Mouse (Mus musculus): ENCODE measurements around the gene Mmp14.

Gene Mmp14

DNA sequence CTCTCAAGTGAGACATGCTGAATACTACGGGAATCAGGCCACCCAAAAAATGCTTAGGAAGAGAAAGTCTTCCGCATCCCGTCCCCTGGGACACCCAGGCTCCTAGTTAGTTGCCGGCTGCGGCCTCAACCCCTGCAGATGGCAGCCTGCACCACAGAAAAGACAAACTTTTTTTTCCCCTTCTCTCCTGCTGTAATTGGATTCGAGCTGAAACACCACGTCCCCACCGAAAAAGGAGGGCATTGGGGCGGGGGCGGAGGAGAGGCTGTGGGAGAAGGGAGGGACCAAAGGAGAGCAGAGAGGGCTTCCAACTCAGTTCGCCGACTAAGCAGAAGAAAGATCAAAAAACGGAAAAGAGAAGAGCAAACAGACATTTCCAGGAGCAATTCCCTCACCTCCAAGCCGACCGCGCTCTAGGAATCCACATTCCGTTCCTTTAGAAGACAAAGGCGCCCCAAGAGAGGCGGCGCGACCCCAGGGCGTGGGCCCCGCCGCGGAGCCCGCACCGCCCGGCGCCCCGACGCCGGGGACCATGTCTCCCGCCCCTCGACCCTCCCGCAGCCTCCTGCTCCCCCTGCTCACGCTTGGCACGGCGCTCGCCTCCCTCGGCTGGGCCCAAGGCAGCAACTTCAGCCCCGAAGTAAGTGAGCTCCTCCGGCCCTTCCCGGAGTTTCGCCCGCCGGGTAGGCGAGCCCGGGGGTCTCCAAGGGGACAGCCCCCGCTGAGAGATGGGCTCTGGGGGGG, at the start of gene Mmp14:
Gene Mmp14, plus strand, starts transcription at position 279 of the 744 bp plus-strand sequence.
- CTCF ChIA-PET, result interaction anchor here (0.9 kb wide), 1 partner anchor 30 kb away, joined by 4 read pairs; no protein-coding TSS in a partner anchor

DNA sequence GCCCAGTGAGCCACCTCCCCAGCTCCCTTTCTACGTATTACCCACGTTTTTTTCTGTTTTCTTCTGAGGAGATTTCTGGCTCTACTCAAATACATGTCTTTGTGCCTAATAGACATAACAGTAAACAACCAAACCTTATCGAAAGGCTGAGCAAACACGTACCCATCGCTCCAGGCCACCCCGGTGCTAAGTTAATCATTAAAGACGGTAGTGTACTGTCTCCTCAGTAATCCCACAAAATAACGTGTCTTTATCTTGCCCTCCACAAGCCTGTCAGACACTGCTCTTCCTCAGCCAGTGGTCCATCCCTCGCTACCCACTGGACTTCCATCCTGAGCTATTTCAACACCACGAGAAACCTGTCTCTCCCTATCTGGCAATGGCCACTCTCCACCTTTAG, 49.6 kb upstream of the Mmp14 start:
- CTCF ChIA-PET, result no interaction called here

DNA sequence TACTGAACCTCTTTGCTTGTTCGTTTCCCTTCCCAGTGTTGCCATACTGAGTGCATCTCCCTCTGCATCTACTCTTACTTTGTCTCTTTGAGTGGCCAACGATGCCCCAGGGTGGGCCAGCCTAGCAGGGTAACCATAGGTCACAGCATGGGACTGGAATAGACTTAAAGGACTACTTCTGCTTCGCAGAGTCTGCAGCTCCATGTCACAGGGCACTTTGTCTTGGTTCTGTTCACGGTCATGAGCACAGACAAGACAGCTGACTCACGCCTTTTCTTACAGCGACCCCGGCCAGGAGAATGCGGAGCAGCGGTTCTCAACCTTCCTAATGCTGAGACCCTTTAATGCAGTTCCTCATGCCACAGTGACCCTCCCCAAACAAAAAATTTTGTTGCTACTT, 48.8 kb upstream of the Mmp14 start:
- CTCF ChIA-PET, result no interaction called here

DNA sequence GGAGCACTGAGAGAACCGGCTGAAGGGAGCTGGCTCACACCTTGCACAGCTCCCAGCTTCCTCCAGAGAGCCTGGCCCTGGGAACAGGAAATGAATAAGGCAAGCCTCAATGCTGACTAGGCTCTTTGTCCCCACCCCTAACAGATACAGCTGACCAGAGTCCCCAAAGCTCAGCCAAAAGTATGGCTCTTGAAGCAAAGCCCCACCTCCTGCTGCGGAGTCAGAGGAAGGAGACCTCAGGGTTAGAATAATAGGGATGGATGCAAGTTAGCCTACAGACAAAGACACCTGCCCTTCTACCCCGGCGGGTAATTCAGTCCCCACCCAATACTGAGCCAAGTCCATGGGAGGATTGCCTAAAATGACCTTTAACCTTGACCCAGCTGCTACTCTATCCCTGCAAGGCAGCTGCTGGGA, 48.0 kb upstream of the Mmp14 start:
- CTCF ChIA-PET, result no interaction called here

DNA sequence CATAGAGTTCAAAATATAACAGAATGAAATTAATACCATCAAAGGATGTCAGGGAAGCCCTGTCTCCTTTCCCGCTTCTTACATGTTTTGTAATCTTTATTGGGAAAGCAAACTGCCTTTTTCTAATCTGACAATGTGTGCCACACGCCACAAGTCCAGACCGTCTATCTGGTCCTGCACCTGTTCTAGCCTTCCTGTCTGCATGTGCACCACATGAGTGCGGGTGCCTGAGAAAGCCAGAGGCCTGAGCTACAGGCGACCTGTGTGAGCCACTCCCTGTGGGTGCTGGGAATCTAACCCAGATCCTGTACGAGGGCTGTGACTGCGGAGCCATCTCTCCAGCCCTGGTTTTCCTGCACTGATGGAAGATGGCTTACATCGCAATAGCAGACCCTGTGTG, 47.0 kb upstream of the Mmp14 start:
- CTCF ChIA-PET, result no interaction called here

DNA sequence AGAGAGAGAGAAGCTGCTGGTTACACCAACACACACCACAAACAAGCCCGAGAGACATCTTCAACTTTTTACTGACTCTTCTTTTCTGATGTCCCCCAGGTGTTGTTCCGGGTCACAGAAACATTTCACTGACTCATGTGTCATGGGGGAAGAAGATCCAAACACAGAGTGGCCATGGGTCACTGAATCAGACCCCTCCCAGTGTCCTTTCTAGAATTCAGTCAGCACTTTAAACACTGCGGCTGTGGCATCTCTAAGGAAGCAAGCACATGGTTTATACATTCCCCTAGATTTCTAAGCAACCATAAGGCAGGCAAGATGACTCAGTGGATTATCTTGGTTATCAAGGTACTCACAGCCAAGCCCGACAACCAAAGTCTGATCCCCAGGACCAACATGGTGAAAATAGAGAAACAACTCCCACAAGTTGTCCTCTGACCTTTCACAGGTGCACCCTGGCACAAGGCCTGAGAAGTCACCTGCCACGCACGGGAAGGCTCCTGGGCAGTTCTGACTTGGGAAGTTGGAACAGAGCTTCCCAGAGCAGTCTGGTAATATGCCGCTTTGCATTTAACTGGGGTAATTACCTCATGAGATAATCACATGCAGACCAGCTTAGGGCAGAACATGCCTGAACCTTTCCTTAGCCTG, 45.3 kb upstream of the Mmp14 start:
- CTCF ChIA-PET, result no interaction called here

DNA sequence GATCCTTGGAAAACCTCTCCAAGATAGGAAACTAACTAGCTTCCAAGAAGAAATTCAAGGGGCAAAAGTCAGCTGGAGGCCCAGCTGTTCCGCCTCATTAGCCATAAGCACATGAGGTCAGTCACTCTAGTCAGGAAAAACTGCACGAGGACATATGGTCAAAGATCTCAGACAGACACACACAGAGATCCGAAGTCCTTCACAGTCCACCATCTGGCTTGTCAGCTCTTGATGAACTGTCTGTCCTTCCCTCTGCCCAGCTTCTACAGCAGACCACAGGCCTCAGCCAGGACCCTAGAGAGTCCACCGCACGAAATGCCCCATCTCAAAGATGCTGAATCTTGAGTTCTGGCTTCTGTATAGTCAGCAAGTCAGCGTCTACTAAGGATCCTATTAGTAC, 43.9 kb upstream of the Mmp14 start:
- CTCF ChIA-PET, result interaction anchor here (0.6 kb wide), 1 partner anchor 153 kb away, joined by 4 read pairs; no protein-coding TSS in a partner anchor

DNA sequence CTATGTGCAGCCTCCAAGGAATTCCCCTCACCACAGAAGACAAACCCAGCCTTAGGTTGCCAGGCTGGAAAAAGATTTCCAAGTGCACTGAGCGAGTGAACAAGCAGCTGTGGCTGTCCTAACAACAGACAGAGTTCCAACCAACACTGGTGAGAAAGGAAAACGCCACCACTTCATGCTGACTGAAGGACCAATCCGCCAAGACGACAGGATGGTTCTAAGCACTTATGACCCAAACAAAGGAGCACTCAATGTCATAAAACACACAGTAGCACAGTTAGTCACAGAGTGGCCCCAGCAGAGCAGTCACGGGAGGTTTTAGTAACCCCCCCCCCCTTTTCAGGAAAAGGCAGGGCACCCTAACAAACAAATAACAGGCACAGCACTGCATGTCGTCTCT, 40.6 kb upstream of the Mmp14 start:
- CTCF ChIA-PET, result interaction anchor here (0.7 kb wide), 1 partner anchor 13 kb away, joined by 6 read pairs; no protein-coding TSS in a partner anchor

DNA sequence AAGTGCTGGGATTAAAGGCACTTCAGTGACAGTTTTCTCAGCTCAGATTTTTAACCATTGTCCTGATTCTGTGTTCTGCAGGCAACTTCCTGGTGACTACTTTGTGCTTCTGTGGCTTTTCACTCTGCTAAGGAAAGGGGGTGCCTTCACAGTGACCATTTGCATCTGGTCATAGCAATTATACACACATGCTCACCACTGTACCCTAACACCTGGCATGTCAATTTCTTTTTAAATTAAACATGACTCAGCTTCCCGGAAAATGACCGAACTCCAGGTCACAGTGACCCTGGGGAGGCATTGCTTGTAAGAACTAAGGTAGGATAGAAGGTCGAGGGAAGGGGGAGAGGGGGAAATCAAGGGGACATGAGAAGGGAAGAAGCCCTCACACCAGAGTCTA, 37.6 kb upstream of the Mmp14 start:
- CTCF ChIA-PET, result no interaction called here

DNA sequence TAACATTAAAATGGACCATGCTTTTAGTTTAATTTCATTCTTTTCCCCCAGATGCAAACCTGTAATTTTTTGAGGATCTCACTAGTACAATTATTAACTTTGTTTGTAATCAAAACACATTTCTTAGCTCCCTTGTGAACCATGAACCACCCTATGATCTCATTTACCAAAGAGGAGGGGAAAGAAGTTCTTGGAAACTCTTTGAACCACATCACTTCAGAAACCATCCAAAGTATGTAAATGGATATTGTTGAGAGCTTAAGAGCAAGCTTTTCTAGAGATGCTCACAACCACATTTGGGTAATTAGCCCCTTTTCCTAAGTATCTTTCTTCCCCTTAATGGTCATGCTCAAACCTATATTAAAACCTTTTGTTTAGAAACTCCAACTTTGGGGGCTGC, 37.1 kb upstream of the Mmp14 start:
- CTCF ChIA-PET, result no interaction called here

DNA sequence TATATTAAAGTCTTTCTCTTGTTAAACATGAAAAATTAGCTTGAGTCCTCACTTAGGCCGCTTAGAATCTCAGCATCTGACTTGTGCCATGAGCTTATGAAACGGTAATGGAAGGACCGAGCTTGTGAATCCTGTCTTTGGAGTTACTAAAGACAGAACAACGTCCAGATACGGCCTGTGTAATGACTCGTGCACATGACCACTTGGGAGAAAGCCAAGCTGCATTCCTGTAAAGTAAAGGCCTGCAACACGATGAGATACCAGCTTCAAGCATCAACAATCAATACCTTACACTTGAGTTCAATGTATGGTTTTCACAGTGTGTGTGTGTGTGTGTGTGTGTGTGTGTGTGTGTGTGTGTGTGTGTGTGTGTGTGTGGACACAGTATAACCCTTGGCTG, 34.7 kb upstream of the Mmp14 start:
- CTCF ChIA-PET, result interaction anchor here (0.7 kb wide), 1 partner anchor 179 kb away, joined by 6 read pairs; no protein-coding TSS in a partner anchor

DNA sequence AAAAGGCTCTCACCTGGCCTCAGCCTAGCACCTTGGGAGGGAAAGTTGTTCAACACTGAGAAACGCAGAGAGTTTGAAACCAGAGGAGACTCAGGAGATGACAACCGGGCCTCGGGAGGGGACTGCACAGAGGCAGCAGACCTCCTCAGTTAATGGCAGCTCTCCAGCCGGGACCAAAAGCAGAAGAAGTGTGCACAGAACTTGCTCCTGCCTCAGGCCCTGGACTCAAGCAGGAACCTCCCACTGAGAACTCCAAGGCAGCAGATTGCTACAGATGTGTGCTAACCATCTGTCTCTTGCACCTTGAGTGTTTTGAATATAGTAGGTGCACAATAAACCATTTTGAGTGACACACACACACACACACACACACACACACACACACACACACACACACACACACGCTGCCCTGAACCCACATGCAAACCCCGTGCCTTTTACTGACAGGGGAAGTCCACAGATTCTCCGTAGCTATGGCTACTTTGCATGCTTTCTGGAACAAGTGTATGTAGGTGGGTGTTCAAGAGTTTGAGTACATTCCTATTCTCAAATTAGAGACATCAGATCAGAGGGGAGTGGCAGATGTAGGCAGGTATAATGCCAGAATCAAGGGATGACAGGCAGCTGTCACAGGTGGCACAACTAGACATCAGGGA, 33.4 kb upstream of the Mmp14 start:
- CTCF ChIA-PET, result interaction anchor here (0.5 kb wide), 1 partner anchor 213 kb away, joined by 13 read pairs; no protein-coding TSS in a partner anchor

DNA sequence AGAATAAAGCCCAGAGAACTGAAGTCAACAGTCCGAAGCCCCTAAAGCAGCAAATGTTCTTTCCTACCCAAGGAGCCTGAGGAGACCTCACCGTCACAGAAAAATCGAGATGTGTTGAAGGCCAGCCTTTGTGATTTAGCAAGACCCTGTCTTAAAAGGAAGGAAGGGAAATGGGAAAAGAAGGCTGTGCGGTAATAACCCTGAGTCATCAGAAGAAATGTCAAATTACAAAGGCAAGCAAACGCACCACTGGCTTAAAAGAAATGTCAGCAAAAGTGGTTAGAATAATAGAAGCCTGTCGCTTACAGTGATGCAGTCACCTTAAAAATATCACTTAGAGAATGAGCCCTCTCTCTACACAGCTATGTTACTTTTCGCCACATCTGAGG, 32.9 kb upstream of the Mmp14 start:
- CTCF ChIA-PET, result interaction anchor here (0.5 kb wide), 1 partner anchor 213 kb away, joined by 13 read pairs; no protein-coding TSS in a partner anchor

DNA sequence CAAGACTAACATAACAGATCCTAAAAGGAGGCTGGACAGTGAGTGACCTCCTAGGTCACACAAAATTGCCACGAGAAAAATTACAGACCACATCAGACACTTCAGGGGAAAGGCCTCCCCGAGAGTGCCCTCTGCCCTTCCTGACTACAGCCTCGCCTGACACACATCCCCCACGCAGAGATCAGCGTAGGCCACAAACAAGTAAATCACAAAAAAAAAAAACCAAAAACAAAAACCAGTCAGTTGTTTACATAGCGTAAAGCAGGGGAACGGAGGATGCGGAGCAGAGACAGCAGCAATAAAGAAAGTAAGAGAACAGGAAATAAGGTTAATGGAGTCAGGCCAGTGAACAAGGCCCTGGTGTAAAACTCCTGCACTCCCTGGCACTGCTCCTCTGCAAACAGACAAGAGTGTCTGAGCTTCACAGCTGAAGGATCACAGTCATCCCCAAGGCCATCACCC, 32.5 kb upstream of the Mmp14 start:
- CTCF ChIA-PET, result interaction anchor here (0.5 kb wide), 1 partner anchor 214 kb away, joined by 13 read pairs; no protein-coding TSS in a partner anchor

DNA sequence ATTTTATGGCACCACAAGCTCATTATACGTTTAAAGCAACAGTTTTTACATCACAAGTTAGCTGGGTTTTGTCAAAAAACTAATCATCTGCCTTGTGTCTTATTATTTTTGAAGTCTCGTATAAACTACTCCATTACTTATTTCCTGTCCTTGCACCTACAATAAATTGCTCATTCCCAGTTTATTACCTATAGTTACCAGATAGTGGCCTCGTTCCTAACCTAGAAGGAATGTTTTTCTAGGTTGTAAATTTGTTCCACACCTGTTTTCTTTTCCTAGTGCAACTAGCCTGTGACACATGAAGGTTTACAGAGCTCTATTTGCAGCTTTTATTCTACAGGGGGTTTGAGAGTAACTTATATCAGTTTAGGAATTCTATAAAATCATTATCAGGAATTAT, 29.7 kb upstream of the Mmp14 start:
- CTCF ChIA-PET, result interaction anchor here (0.9 kb wide), 1 partner anchor 8 kb away, joined by 8 read pairs; no protein-coding TSS in a partner anchor

DNA sequence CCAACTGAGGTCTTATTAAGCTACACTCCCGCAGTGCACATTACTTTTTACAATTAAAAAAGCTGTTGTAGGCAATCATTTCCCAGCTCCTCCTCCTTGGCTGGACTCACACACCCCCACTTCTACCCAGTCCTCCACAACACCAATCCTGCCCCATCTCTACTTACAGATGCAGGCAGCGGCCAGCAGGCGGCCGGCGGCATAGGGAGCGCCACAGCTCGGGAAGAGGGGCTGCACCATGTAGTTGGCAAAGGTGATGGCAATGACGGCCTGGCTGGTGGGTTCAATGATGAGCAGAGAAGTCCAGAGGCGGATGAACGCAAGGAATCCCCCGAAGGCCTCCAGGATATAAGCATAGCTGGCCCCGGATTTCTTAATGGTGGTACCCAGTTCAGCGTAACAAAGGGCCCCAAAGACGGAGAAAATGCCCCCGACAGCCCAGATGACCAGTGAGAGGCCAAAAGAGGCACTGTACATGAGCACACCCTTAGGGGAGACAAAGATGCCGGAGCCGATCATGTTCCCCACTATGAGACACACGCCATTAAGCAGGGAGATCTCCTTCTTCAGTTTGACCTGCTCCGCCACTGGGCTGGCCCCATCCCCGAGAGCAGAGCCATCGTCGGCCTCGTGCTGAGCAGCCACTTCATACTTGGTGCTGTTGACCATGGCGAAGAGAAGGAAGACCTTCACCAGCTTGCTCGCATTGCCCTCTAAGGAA, 22.9 kb upstream of the Mmp14 start:
- CTCF ChIA-PET, result no interaction called here

DNA sequence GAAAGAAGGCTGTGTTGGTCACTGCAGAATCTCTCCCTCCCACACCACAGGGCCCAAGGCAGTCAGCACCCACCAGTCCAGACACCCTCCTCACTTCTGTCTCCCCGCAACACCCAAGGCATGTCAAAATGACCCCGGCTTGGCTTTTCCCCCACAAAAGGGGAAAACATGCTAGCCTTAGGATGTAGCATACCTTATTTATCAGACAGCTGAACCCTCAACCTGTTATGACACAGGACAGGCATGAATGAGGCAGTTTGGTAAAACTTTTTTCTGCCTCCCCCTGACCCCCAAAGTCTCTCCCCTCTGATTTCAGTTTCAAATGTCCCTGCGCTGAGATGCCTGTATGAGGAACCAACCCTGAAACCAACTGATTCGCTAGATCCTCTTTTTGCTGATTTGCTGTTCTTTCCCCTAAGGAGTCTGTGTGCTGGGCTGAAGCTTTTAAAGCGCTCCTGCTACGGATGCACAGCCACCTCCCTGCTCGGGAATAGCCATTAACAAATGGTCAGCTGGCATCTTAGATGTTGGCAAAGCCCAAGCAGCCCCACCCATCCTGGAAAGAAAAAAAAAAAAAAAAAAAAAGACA, 22.3 kb upstream of the Mmp14 start:
- CTCF ChIA-PET, result no interaction called here

DNA sequence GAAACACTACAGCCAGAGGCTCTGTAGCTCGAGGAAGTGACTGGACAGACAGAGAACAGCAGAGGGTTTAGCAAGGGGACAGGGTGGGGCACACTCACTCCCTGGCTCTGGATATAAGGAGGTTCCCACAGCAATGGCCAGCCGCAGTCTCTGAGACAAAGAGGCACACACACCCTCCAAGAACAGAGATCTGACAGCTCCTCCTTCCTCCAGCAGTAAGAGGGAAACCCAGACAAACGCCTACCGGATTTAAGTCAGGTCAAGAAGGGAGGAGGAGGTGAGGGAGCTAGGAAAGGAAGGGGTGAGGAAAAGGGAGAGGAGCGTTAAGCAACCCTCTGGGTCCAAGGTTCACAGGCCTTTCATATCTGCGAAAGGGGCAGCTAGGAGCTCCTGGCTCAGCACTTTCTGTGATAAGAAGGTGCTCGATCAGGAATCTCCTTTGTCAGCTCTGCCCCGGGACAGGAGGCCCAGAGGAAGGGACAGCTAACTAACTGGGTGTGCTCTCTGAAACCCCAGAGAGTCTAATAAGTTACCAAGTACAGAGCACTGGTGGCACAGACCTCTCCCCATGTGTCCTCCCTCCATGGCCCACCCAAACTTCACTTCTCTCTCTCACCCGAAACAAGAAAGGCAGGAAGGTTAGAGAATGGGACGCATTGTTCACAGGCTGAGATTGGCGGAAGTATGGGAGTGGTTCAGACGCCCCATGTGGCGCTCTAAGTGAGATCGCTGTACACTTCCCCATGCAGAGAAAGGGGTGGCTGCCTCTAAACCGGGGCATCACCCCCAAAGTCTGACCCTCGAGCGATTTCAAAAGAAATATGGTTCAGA, 21.2 kb upstream of the Mmp14 start:
- CTCF ChIA-PET, result interaction anchor here (0.6 kb wide), 2 partner anchors 9 to 46 kb away, joined by 3 to 8 read pairs; no protein-coding TSS in a partner anchor

DNA sequence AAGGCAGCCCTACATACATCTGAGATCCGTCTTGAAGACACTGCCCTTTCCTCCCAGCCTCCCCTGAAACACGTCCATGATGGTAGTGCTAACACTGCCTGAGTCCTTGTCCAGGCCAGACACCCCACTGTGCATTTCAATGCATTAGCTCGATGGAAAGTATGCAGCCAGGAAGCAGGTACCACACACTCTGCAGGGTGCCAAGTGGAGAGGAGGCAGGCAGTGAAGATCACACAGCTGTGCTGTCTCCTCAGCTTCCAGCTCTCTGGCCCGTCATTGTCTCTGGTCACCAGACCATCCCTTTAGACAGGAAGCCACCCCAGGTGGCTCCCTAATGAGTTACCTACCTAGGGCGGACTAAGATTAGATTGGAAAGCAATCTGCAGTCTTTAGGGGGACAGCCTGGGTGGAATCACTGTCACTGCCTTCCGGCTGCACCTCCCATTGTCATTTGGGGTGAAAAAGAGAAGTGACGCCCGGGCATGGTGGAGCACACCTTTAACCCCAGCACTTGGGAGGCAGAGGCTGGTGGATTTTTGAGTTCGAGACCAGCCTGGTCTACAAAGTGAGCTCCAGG, 19.3 kb upstream of the Mmp14 start:
- CTCF ChIA-PET, result interaction anchor here (0.6 to 0.8 kb wide), 3 partner anchors 135 to 450 kb away, joined by 3 to 9 read pairs (median 5); no protein-coding TSS in a partner anchor

DNA sequence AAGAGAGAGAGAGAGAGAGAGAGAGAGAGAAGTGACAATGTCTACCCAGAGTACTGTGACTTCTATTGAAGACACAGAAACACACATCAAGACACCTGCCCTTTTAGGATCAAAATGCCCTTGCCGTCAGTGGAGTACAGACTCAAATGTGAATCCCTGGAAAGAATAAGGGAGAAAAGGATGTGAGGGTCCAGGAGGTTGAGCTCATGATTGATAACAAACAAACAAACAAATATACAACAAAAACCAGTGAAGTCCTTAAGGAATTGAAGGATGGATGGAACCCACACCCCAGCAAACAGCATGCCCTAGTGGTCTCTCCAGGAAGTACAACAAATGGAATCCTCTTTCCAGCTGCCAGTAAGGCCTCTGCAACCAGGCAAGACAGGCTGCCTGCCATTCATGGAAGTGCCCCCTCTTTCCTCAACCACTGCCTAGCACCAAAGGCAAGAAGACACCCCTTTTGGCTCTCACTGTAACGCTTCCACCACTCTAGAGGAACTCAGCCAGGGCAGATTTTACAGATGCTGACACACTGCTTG, 18.7 kb upstream of the Mmp14 start:
- CTCF ChIA-PET, result interaction anchor here (0.8 kb wide), 1 partner anchor 135 kb away, joined by 5 read pairs; no protein-coding TSS in a partner anchor

All from spleen, embryonic (tissue).